Mouse (Mus musculus): ENCODE measurements around the gene Wdcp.
"Not testable (repeated sequence)": the region's sequence is repeated elsewhere in the genome, so short reads cannot be mapped to it uniquely, and the experiment has no call there.

The Wdcp gene

DNA sequence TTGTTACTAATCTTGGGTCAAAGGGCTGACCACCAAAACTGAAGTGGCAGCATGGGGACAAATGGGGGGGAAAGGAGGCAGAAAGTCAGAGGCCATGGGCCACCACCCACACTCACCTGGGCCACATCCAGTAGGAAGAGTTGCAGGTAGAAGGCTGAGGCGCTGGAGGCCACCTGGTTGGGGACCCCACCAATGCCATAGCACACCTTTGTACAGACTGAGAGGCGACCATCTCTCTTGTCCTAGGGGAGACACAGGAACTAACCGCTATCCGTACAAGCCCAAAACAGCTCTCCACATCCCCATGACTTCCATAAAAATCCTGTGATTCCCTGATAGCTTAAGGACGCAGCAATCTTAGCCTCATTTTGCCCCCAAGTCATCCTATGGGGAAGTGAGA lies 28.2 kb downstream of the Wdcp start:
- DNase-seq (ENCODE audit: low spot score): no peak

GRCm38 (mm10) chr12:4872273-4872672 lies 29.2 kb downstream of the Wdcp start:
- no peak for DNase-seq (ENCODE audit: low spot score)

- peak; percentile 44 for DNase-seq (ENCODE audit: low spot score)
Observed at GRCm38 (mm10) chr12:4872983-4873477, 29.9 kb downstream of the Wdcp start.

- no peak for DNase-seq (ENCODE audit: low spot score)
Observed at GRCm38 (mm10) chr12:4873531-4873930, 30.4 kb downstream of the Wdcp start.

DNA sequence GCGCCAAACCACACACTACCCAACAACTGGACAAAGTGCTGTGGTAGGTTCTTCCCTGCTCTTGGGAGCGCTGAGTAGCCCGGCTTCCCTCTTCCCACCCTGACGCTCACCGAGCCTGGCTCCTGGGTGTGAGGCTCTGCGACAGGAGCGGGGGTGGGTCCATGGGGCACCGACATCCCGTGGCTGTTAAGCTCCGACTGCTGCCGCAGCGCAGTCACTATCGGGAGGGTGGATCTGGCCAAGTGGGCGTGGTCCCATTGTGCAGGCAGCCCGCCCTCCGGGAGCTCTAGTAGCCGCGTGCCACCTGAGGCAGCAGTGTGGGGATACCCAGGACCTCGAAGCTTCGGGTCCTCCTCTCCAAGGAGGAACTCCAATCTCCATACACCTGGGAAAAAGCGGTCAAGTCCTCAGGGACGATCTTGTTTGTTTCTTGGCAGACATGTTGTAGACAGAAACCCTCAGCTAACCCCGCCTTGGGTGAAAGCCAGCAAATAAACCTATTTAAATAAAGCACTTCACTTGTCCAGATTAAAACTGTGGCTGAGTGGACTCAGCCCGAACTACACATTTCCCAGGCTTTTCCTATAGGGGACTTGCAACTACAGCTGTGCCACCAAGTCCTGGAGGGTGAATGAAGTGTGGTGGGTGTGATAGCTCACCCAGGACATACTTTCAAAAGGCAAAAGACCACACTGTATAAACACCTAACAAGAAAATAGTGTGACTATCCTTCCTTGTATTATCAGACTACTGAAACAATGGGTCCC lies 31.2 kb downstream of the Wdcp start, which contains the start of gene Mfsd2b:
TSS of gene Mfsd2b (minus strand) at position 199 of the 767 bp plus-strand sequence.
- DNase-seq (ENCODE audit: low spot score): peak; percentile 83

DNA sequence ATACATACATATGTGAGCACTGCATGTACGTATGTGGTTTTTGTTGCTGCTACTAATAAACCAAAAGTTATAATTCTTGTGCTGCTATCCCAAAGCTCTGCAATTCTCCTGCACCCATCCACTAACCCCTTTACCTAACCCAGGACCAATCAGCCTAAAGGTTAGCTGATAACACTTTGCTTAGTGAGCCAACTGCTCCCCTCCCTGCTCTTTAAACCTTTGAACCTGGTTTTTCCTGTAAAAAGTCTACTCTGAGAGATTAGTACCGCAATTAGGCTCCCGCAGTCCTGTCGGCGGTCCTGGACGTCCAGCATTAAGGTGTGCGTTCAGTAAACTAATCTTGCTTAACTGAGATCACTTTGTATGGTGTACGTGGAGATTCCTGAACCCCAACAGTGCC lies 32.5 kb downstream of the Wdcp start:
- no peak for DNase-seq (ENCODE audit: low spot score)

DNA sequence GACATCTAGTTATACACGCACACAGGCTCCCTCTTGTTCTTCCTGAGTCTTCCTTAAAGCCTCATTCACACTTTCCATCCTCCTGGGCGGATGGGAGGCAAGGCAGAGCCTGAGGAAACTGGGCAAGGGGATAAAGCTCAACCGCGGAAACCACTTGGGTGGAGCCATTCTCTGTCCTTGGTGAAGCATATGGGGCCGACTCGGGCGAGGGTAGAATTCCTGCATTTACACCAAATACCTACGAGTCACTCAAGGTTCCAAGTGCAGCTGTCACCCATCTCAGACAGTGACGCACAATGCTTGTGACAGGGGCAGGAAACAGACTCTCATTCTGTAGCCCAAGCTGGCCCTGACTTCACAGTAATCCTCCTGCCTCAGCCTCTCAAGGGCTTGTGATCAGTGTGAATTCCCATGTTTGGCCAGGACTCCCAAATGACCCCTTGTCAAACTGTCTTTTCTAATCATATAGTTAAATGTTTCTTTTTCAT lies 35.2 kb downstream of the Wdcp start:
- no peak for DNase-seq (ENCODE audit: low spot score)

DNA sequence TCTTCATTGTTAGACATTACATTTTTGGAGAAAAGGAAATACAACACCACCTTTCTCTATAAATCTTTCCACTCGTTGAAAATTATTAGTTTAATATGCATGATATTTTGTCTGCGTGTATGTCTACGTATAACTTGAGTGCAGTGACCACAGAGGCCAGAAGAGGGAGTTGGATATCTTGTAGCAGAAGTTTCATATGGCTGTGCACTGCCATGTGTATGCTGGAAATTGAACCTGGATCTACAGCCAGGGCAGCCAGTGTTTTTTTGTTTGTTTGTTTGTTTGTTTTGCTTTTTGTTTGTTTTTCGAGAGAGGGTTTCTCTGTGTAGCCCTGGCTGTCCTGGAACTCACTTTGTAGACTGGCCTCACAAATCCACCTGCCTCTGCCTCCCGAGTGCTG lies 35.9 kb downstream of the Wdcp start:
- no peak for DNase-seq (ENCODE audit: low spot score)

DNA sequence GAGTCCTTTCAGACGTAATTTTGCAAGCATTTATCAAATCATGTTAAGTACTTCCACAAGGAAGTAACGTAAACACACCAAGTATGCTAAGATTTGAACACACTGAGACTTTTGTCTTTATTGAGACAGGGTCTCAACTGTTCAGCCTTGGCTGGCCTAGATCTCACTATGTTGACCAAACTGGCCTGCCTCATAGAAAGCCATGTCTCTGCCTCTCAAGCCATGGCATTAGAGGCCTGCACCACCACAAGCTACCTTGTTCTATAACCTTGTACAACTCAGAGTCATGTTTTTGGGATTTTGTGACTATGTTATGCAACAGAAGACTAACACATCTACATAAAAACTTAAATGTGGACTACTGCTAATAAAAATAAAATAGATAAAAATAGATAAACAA lies 39.0 kb downstream of the Wdcp start:
- no peak for DNase-seq (ENCODE audit: low spot score)

- DNase-seq (ENCODE audit: low spot score): no peak
Observed at GRCm38 (mm10) chr12:4885062-4885461, 42.0 kb downstream of the Wdcp start.

DNA sequence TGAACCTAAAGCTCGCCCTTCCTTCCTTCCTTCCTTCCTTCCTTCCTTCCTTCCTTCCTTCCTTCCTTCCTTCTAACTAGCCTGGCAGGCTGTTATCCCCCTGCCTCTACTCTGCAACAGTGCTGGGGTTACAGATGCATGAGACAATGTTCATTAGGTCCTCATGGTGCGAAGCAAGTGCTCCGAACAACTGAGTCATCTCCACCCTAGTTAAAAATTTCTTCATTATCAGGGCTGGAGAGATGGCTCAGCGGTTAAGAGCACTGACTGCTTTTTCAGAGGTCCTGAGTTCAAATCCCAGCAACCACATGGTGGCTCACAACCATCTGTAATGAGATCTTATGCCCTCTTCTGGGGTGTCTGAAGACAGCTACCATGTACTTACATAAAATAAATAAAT lies 43.5 kb downstream of the Wdcp start:
- not testable (repeated sequence) for DNase-seq (ENCODE audit: low spot score)

DNA sequence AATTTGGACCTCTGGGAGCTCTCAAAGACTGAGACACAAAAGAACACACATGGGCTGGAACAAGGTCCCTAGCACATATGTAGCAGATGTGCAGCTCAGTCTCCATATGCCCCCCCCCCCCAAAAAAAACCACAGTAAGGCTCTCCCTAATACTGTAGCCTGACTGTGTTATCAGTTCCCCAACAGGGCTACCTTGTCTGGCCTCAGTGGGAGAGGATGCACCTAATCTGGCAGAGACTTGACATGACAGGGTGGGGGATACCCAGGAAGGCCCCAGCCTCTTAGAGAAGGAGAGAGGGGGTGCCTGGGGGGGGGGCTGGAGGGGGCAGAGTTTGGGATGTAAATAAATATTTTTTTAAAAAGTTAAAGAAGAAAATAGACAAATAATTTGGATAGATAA lies 45.6 kb downstream of the Wdcp start:
- DNase-seq (ENCODE audit: low spot score): no peak

- DNase-seq (ENCODE audit: low spot score): no peak
Observed at GRCm38 (mm10) chr12:4889251-4889650, 46.1 kb downstream of the Wdcp start.

DNA sequence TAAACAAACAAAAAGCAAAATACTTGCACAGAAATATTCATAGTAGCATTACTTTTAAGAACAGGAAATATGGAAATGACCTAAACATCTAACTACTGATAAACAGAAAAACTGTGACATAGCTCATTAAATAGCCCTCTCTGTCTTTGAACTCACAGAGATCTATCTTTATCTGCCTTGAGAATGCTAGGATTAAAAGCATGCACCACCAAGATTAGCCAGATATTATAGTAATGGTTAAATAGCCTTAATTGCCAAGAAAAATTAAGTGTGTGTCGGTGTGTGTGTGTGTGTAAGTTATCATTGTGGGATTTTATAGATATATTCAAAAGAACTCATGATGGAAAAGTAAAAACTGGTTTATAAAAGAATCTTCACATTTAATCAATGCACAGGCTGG lies 46.8 kb downstream of the Wdcp start:
- DNase-seq (ENCODE audit: low spot score): no peak

GRCm38 (mm10) chr12:4898024-4898423 lies 54.9 kb downstream of the Wdcp start:
- DNase-seq (ENCODE audit: low spot score): no peak

DNA sequence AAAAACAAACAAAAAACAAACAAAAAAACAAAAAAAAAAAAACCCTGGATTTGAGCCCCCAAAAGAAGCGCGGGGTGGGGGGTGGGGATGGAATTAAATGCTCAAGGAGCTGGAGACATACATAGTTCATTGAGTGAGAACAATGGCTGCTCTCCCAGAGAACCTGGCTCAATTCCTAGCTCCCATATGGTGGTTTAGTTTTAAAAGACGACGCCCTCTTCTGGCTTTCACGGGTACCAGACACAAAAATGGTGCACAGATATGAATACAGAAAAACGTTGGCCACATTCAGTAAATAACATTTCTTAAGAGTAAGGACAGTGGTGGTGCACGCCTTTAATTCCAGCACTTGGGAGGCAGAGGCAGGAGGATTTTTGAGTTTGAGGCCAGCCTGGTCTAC lies 62.8 kb downstream of the Wdcp start:
- DNase-seq (ENCODE audit: low spot score): peak; percentile 20

- DNase-seq (ENCODE audit: low spot score): no peak
Observed at GRCm38 (mm10) chr12:4906476-4906875, 63.4 kb downstream of the Wdcp start.

DNA sequence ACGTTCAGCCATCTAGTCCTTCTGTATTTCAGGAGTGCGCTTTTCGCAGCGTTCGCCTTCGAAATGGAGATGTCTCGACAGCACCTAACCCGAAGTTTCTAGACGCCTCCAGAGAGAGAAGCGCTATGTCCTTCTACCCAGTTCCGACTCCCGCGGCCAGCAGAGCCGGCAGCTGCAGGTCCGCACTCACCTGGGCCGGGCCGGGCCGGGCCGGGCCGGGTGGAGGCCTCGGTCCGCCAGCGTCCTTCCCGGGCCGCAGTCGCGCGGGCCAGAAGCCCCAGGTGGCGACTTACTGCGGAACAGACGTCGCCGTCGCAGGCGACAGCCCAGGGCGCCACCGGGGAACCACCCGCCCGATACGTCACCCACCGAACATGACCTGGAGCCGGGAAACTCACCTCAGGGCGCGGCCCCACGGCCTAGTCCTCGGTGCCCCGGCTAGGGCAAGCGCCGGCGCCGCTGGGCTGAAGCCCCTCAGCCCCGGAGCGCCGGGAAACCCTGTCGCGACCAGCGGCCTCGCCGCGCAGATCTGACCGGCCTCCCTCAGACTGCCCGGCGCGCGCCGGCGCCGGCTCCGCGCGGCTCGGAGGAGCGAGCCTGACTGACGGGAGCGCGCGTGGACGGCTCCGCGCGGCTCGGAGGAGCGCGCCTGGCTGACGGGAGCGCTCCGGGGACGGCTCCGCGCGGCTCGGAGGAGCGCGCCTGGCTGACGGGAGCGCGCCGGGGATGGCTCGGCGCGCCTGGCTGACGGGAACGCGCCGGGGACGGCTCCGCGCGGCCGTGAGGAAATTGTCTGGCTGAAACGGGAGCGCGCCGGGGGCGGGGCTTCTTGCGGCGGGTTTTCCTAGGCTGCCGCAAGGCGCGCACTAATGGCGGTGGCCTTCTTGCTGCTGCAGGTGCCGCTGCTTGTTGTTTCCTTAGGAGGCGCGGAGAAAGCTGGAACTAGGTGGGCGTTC lies 64.1 kb downstream of the Wdcp start, which contains the start of gene Ubxn2a:
TSS of gene Ubxn2a (minus strand) at position 755 of the 956 bp plus-strand sequence.
- DNase-seq (ENCODE audit: low spot score): peak; percentile 95

DNA sequence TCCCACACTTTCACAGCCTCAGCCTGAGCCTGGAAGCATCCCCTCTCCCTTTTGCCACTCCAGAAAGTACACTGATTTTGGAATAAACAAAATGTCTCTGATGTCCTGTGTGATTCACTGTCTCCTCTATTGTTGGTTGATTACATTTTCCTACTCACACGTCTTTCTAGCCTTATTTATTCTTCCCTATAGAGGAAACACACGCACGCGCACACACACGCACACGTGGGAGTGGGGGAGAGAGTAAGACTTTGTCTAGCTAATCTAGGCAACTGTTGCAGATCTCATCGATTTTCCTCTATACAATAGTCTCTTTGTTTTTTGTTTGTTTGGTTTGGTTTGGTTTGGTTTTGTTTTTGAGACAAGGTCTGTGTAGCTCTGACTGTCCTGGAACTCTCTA lies 65.3 kb downstream of the Wdcp start:
- no peak for DNase-seq (ENCODE audit: low spot score)
